Mouse (Mus musculus) bone marrow, adult 2 months (tissue): ENCODE measurements around the gene Ide.

Experiments used
- CTCF ChIP-seq: fragments of 200-500 bp; IDR thresholded peaks from 2 replicates; pipeline ENCODE4 v1.5.1; 2011; ENCODE audit warnings: low read length, control low read depth; ENCODE audit not compliant: control insufficient read depth, insufficient read depth
- POLR2A ChIP-seq: fragments of 200-500 bp; IDR thresholded peaks from 2 replicates; pipeline ENCODE4 v1.6.1; 2011; ENCODE audit warnings: low read depth, mild to moderate bottlenecking, control low read depth, low read length, borderline replicate concordance; ENCODE audit not compliant: control insufficient read depth

DNA sequence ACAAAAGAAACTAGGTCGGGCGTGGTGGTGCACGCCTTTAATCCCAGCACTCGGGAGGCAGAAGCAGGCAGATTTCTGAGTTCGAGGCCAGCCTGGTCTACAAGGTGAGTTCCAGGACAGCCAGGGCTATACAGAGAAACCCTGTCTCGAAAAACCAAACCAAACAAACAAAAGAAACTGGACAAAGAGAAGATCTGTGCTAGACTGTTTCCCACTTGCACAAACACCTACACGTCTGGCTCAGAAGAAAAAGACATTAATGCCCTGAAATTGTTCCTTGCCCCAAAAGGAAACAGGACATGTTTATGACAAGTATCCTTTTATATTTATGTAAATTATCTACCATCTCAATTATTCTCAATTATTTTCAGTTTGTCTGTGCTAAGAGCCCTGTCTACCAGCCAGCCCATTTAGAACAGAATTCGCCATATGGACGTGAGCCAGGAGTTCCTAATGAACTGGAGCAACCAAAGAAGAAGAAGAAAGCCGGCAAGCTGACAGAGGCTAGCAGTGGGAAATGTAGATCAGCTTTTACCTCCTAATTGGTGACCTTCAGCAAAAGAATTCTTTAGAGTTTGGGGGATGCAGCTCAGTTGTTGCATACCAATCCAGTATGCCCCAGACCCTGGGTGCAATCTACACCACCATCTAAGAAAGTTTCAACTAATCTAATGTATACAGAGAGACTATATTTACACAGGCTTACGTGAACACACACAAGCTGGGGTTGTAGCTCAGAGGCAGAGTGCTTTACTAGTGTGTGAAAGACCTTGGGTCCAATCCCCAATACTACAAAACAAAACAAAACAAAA is 25.7 kb upstream of the Ide start:
- TF ChIP-seq POLR2A (no peak), CTCF (no peak)
